Mouse (Mus musculus) heart, embryonic 13.5 days (tissue): Measurements from ENCODE around the gene Vegfa. TPM values are rescaled to one million over a fixed set of nuclear protein-coding genes. Genes with fewer than 3 reads are reported as not detected.
A peak's percentile ranks its signal among the peaks of the same experiment; 100 is the strongest.

Experiments
- ATAC-seq: fragments of 200-750 bp; cut with Nextera tagmentation; 2 replicates; pipeline ENCODE4 v1.8.0; 2017; ENCODE audit warnings: moderate TSS enrichment; ENCODE audit not compliant: insufficient number of reproducible peaks, low FRiP score, low TSS enrichment; ENCODE audit errors: extremely low read depth
- H3K27ac ChIP-seq: fragments of 300-500 bp; sonication (generic); replicated peaks from 2 replicates; pipeline ENCODE4 v1.5.1; 2015; ENCODE audit warnings: moderate library complexity, mild to moderate bottlenecking, inconsistent platforms
- H3K27me3 ChIP-seq: fragments of 300-500 bp; sonication (generic); replicated peaks from 2 replicates; pipeline ENCODE4 v1.6.1; 2015; ENCODE audit warnings: mild to moderate bottlenecking, inconsistent platforms
- H3K36me3 ChIP-seq: fragments of 300-500 bp; sonication (generic); 2 replicates; pipeline ENCODE4 v1.6.1; 2015; ENCODE audit warnings: mild to moderate bottlenecking, inconsistent platforms
- H3K4me1 ChIP-seq: fragments of 300-500 bp; sonication (generic); 2 replicates; pipeline ENCODE4 v1.6.1; 2015; ENCODE audit warnings: inconsistent platforms
- H3K4me2 ChIP-seq: fragments of 300-500 bp; sonication (generic); 2 replicates; pipeline ENCODE4 v1.6.1; 2015; ENCODE audit warnings: inconsistent platforms, mild to moderate bottlenecking, moderate library complexity
- H3K4me3 ChIP-seq: fragments of 300-500 bp; sonication (generic); 2 replicates; pipeline ENCODE4 v1.5.1; 2015; ENCODE audit warnings: moderate library complexity, mild to moderate bottlenecking, inconsistent platforms
- H3K9ac ChIP-seq: fragments of 300-500 bp; sonication (generic); 2 replicates; pipeline ENCODE4 v1.6.1; 2015; ENCODE audit warnings: inconsistent platforms, mild to moderate bottlenecking, moderate library complexity
- H3K9me3 ChIP-seq: fragments of 300-500 bp; sonication (generic); 2 replicates; pipeline ENCODE4 v1.6.1; 2016; ENCODE audit warnings: inconsistent platforms
- WGBS: fragments of 180-500 bp; shearing (Covaris S2); methylation state at CpG from one replicate; pipeline ENCODE4 v1.1.7; 2015; ENCODE audit warnings: mixed read lengths; 5-methylcytosine and 5-hydroxymethylcytosine counted together
- polyA plus RNA-seq: library from polyadenylated mRNA; unstranded; fragments of >200 nt; fragmentation: Nextera tagmentation; extraction: Ambion mirVana; gene quantifications from 2 replicates; pipeline ENCODE4 v1.2.1, GENCODE M21; 2015

Gene Vegfa
- 5.2 and 5.4 TPM in 2 replicates for polyA plus RNA-seq

GRCm38 (mm10) chr17:46032257-46032991, at the start of gene Vegfa:
TSS of gene Vegfa (minus strand) at chr17:46032369.
- Histone ChIP-seq H3K36me3 (peaks cover 5% of the 10 kb centered on the region; the same call in 1 of the 2 replicates), H3K27me3 (no peaks in the 10 kb centered on the region; the same call in 1 of the 2 replicates), H3K9ac (peak within 1 kb of the TSS; percentile 99), H3K4me2 (peak within 1 kb of the TSS; percentile 92), H3K4me3 (peak within 1 kb of the TSS; percentile 92), H3K9me3 (no peaks in the 10 kb centered on the region), H3K27ac (peak within 1 kb of the TSS; percentile 99), H3K4me1 (peaks cover 62% of the 10 kb centered on the region)
- WGBS: 1% methylated on average over 40 of the region's 40 CpGs
- peak; percentile 65; the same call in 1 of the 2 replicates for ATAC-seq

GRCm38 (mm10) chr17:46081657-46082056, 49.5 kb upstream of the Vegfa start:
- WGBS: 31% methylated on average over 7 of the region's 7 CpGs

GRCm38 (mm10) chr17:46081042-46081441, 48.9 kb upstream of the Vegfa start:
- 23% methylated on average over 5 of the region's 5 CpGs for WGBS
- no peak for ATAC-seq
- Histone ChIP-seq H3K36me3 (no peaks in the 10 kb centered on the region), H3K9me3 (0 out of 2 replicates have a peak, but pooled peaks cover 5% of the 10 kb centered on the region), H3K9ac (no peak overlapping the region), H3K4me3 (no peak overlapping the region), H3K4me1 (peaks cover 42% of the 10 kb centered on the region), H3K27ac (no peak overlapping the region), H3K4me2 (no peak overlapping the region), H3K27me3 (0 out of 2 replicates have a peak, but pooled peaks cover 4% of the 10 kb centered on the region)

More at GRCm38 (mm10) chr17:46081657-46082056, 49.5 kb upstream of the Vegfa start:
- no peak overlapping the region for H3K4me3 ChIP-seq
- no peaks in the 10 kb centered on the region for H3K36me3 ChIP-seq
- no peak for ATAC-seq
- H3K27ac ChIP-seq: no peak overlapping the region
- 0 out of 2 replicates have a peak, but pooled peaks cover 5% of the 10 kb centered on the region for H3K9me3 ChIP-seq
- H3K4me2 ChIP-seq: no peak overlapping the region
- H3K4me1 ChIP-seq: peaks cover 48% of the 10 kb centered on the region
- no peak overlapping the region for H3K9ac ChIP-seq
- 0 out of 2 replicates have a peak, but pooled peaks cover 4% of the 10 kb centered on the region for H3K27me3 ChIP-seq

- no peak overlapping the region for H3K27ac ChIP-seq
- H3K9me3 ChIP-seq: 0 out of 2 replicates have a peak, but pooled peaks cover 5% of the 10 kb centered on the region
- H3K36me3 ChIP-seq: no peaks in the 10 kb centered on the region
- no peak overlapping the region for H3K4me2 ChIP-seq
- ATAC-seq: no peak
- H3K27me3 ChIP-seq: 0 out of 2 replicates have a peak, but pooled peaks cover 4% of the 10 kb centered on the region
- WGBS: 53% methylated on average over 7 of the region's 7 CpGs
- no peak overlapping the region for H3K4me3 ChIP-seq
- H3K4me1 ChIP-seq: peaks cover 41% of the 10 kb centered on the region
- H3K9ac ChIP-seq: no peak overlapping the region
Measured at GRCm38 (mm10) chr17:46080388-46080787, 48.2 kb upstream of the Vegfa start.

- Histone ChIP-seq H3K9me3 (0 out of 2 replicates have a peak, but pooled peaks cover 5% of the 10 kb centered on the region), H3K27me3 (no peaks in the 10 kb centered on the region), H3K36me3 (no peaks in the 10 kb centered on the region), H3K4me2 (no peak overlapping the region), H3K4me3 (no peak overlapping the region), H3K4me1 (peaks cover 40% of the 10 kb centered on the region), H3K27ac (no peak overlapping the region), H3K9ac (no peak overlapping the region)
- WGBS: 73% methylated on average over 2 of the region's 2 CpGs
- no peak for ATAC-seq
Measured at GRCm38 (mm10) chr17:46079037-46079436, 46.9 kb upstream of the Vegfa start.

GRCm38 (mm10) chr17:46077921-46078534, 45.9 kb upstream of the Vegfa start:
- H3K9ac ChIP-seq: no peak overlapping the region
- H3K9me3 ChIP-seq: 0 out of 2 replicates have a peak, but pooled peaks cover 5% of the 10 kb centered on the region
- H3K27me3 ChIP-seq: no peaks in the 10 kb centered on the region
- no peak overlapping the region for H3K4me3 ChIP-seq
- no peak overlapping the region for H3K4me2 ChIP-seq
- H3K36me3 ChIP-seq: no peaks in the 10 kb centered on the region
- peaks cover 36% of the 10 kb centered on the region for H3K4me1 ChIP-seq
- ATAC-seq: no peak
- WGBS: 84% methylated on average over 12 of the region's 12 CpGs
- no peak overlapping the region for H3K27ac ChIP-seq

- no peak overlapping the region for H3K9ac ChIP-seq
- no peak overlapping the region for H3K4me2 ChIP-seq
- H3K9me3 ChIP-seq: 0 out of 2 replicates have a peak, but pooled peaks cover 5% of the 10 kb centered on the region
- H3K4me1 ChIP-seq: peaks cover 27% of the 10 kb centered on the region
- no peaks in the 10 kb centered on the region for H3K36me3 ChIP-seq
- 100% methylated on average over 1 of the region's 1 CpGs for WGBS
- no peak overlapping the region for H3K27ac ChIP-seq
- H3K4me3 ChIP-seq: no peak overlapping the region
- H3K27me3 ChIP-seq: no peaks in the 10 kb centered on the region
- no peak for ATAC-seq
Measured at GRCm38 (mm10) chr17:46076260-46076551, 44.0 kb upstream of the Vegfa start.

GRCm38 (mm10) chr17:46075551-46076259, 43.5 kb upstream of the Vegfa start:
- no peak overlapping the region for H3K4me2 ChIP-seq
- WGBS: 69% methylated on average over 5 of the region's 5 CpGs
- no peak for ATAC-seq
- H3K4me1 ChIP-seq: peaks cover 22% of the 10 kb centered on the region
- H3K27ac ChIP-seq: no peak overlapping the region
- H3K9ac ChIP-seq: no peak overlapping the region
- 0 out of 2 replicates have a peak, but pooled peaks cover 5% of the 10 kb centered on the region for H3K9me3 ChIP-seq
- no peaks in the 10 kb centered on the region for H3K27me3 ChIP-seq
- H3K4me3 ChIP-seq: no peak overlapping the region
- no peaks in the 10 kb centered on the region for H3K36me3 ChIP-seq

- Histone ChIP-seq H3K9ac (no peak overlapping the region), H3K4me3 (no peak overlapping the region), H3K27me3 (0 out of 2 replicates have a peak, but pooled peaks cover 2% of the 10 kb centered on the region), H3K9me3 (0 out of 2 replicates have a peak, but pooled peaks cover 5% of the 10 kb centered on the region), H3K36me3 (no peaks in the 10 kb centered on the region), H3K4me2 (no peak overlapping the region), H3K4me1 (peaks cover 16% of the 10 kb centered on the region), H3K27ac (no peak overlapping the region)
- 45% methylated on average over 3 of the region's 3 CpGs for WGBS
- ATAC-seq: no peak
Measured at GRCm38 (mm10) chr17:46075116-46075485, 42.9 kb upstream of the Vegfa start.

- Histone ChIP-seq H3K27ac (no peak overlapping the region), H3K27me3 (0 out of 2 replicates have a peak, but pooled peaks cover 2% of the 10 kb centered on the region), H3K4me3 (no peak overlapping the region), H3K4me1 (peaks cover 16% of the 10 kb centered on the region), H3K9ac (peak overlapping the region; percentile 67), H3K36me3 (no peaks in the 10 kb centered on the region), H3K4me2 (peak overlapping the region; percentile 58), H3K9me3 (0 out of 2 replicates have a peak, but pooled peaks cover 5% of the 10 kb centered on the region)
- WGBS: 47% methylated on average over 7 of the region's 7 CpGs
- ATAC-seq: no peak
Measured at GRCm38 (mm10) chr17:46074398-46075115, 42.4 kb upstream of the Vegfa start.
